In genomic region chr5:39643924-39644826, GRCm38 (mm10) we compare ENCODE assay signal across 7 mouse cellular contexts.
DNase-seq lines count a peak whose midpoint lies in the region; ATAC-seq and TF ChIP-seq lines count a peak whose summit lies in the region.

No protein-coding gene starts in this region.

- peaks cover 22% of the 10 kb centered on the region for H3K4me1 ChIP-seq in forebrain, embryonic 10.5 days
- peaks cover 3 to 7% of the 10 kb centered on the region in 2 experiments; a peak in 2 of 4 replicates for H3K4me1 ChIP-seq in heart, embryonic 14.5 days (ENCODE audit: control insufficient read depth in 2 of 2, insufficient read depth in 2 of 2, low read length in 2 of 2)
- no peaks in the 10 kb centered on the region for H3K4me1 ChIP-seq in liver, embryonic 12.5 days

- no peaks in the 10 kb centered on the region for H3K9me3 ChIP-seq in forebrain, embryonic 10.5 days
- no peaks in the 10 kb centered on the region for H3K9me3 ChIP-seq in heart, embryonic 14.5 days (ENCODE audit: control insufficient read depth, low read length)
- no peaks in the 10 kb centered on the region for H3K9me3 ChIP-seq in liver, embryonic 12.5 days (replicated peaks)

- H3K36me3 ChIP-seq in forebrain, embryonic 10.5 days (replicated peaks): no peaks in the 10 kb centered on the region
- no peaks in the 10 kb centered on the region for H3K36me3 ChIP-seq in heart, embryonic 14.5 days (ENCODE audit: control insufficient read depth, insufficient read depth, low read length)
- H3K36me3 ChIP-seq in liver, embryonic 12.5 days: no peaks in the 10 kb centered on the region
- no peaks in the 10 kb centered on the region for H3K36me3 ChIP-seq in myocyte (ENCODE audit: control insufficient read depth, insufficient read depth)

- peak; percentile 94 for ATAC-seq in heart, embryonic 14.5 days (ENCODE audit: insufficient number of reproducible peaks, insufficient read depth, low FRiP score, low read depth)
- peak; percentile 85 for ATAC-seq in liver, embryonic 12.5 days

- DNase-seq in brain, embryonic 18.5 days (ENCODE audit: low read depth, low spot score): peak; percentile 83
- DNase-seq in forebrain, embryonic 10.5 days (ENCODE audit: extremely low spot score, low spot score): peak; percentile 86
- peak; percentile 92 to 94 for DNase-seq in kidney, postnatal 25 days
- peak; percentile 61 to 80 for DNase-seq in spleen, postnatal 4 days (ENCODE audit: low spot score in 2 of 2)

- peak overlapping the region; percentile 99 for H3K4me2 ChIP-seq in heart, embryonic 14.5 days (ENCODE audit: low read length)
- peak overlapping the region; percentile 72 for H3K4me2 ChIP-seq in liver, embryonic 12.5 days
- peak overlapping the region; percentile 76 for H3K4me2 ChIP-seq in myocyte (ENCODE audit: low read depth)

- H3ac ChIP-seq in myocyte (ENCODE audit: control insufficient read depth, insufficient read length): no peak overlapping the region

- H3K27ac ChIP-seq in forebrain, embryonic 10.5 days: peak overlapping the region; percentile 81
- H3K27ac ChIP-seq in heart, embryonic 14.5 days (replicated peaks in 1 of 2; ENCODE audit: control insufficient read depth in 1 of 2, insufficient read depth in 1 of 2, low read depth in 2 of 2, low read length in 2 of 2): no peak overlapping the region
- H3K27ac ChIP-seq in liver, embryonic 12.5 days: no peak overlapping the region

- no peaks in the 10 kb centered on the region for H3K79me2 ChIP-seq in myocyte (ENCODE audit: control insufficient read depth, insufficient read depth)

- peaks cover 57% of the 10 kb centered on the region for H3K27me3 ChIP-seq in forebrain, embryonic 10.5 days (ENCODE audit: poor library complexity, severe bottlenecking)
- H3K27me3 ChIP-seq in heart, embryonic 14.5 days (ENCODE audit: control insufficient read depth, insufficient read depth, low read length): peaks cover 9% of the 10 kb centered on the region; the same call in 1 of the 2 replicates
- peaks cover 50% of the 10 kb centered on the region for H3K27me3 ChIP-seq in liver, embryonic 12.5 days (replicated peaks)
- peaks cover 15% of the 10 kb centered on the region for H3K27me3 ChIP-seq in myocyte (ENCODE audit: control insufficient read depth, insufficient read depth, insufficient read length)

- under 1% methylated on average over 56 of the region's 56 CpGs for WGBS in forebrain, embryonic 10.5 days
- 1% methylated on average over 55 of the region's 56 CpGs for WGBS in heart, embryonic 14.5 days
- WGBS in liver, embryonic 12.5 days (ENCODE audit: insufficient replicate concordance): 2% methylated on average over 56 of the region's 56 CpGs

- H3K9ac ChIP-seq in heart, embryonic 14.5 days (ENCODE audit: low read length): peak overlapping the region; percentile 74
- H3K9ac ChIP-seq in liver, embryonic 12.5 days: no peak overlapping the region

- peak; percentile 51 for TF ChIP-seq POLR2A in myocyte (IDR thresholded peaks at IDR 0.05; ENCODE audit: insufficient read length, low read depth)

- peak overlapping the region; percentile 72 for H3K4me3 ChIP-seq in forebrain, embryonic 10.5 days
- peak overlapping the region; percentile 65 to 78 for H3K4me3 ChIP-seq in heart, embryonic 14.5 days (ENCODE audit: control insufficient read depth in 1 of 2, insufficient read depth in 1 of 2, low read depth in 1 of 2, low read length in 2 of 2)
- peak overlapping the region; percentile 48 for H3K4me3 ChIP-seq in liver, embryonic 12.5 days
- H3K4me3 ChIP-seq in myocyte: peak overlapping the region; percentile 11

TF ChIP-seq in myocyte, 11 proteins besides CTCF, POLR2A, EP300 and RAD21:
- no peak for TF ChIP-seq POLR2AphosphoS2 (IDR thresholded peaks at IDR 0.05; ENCODE audit: insufficient read length, low read depth)
- no peak for TF ChIP-seq CEBPB (IDR thresholded peaks at IDR 0.05; ENCODE audit: insufficient read depth, poor library complexity, severe bottlenecking)
- no peak for TF ChIP-seq SRF (IDR thresholded peaks at IDR 0.05; ENCODE audit: control insufficient read depth, insufficient read length, low read depth)
- TF ChIP-seq USF1 (IDR thresholded peaks at IDR 0.05; ENCODE audit: low read depth): no peak
- no peak for TF ChIP-seq MYOG (IDR thresholded peaks at IDR 0.05; ENCODE audit: control insufficient read depth in 1 of 3, insufficient read depth in 1 of 3, insufficient read length in 2 of 3, low read depth in 2 of 3)
- no peak for TF ChIP-seq MYOD1 (IDR thresholded peaks at IDR 0.05; ENCODE audit: control insufficient read depth in 1 of 3, insufficient read length in 2 of 3, low read depth in 2 of 3)
- TF ChIP-seq E2F4 (IDR thresholded peaks at IDR 0.05; ENCODE audit: insufficient read depth): no peak
- TF ChIP-seq TCF3 (IDR thresholded peaks at IDR 0.05; ENCODE audit: insufficient read length, low read depth): no peak
- no peak for TF ChIP-seq REST (IDR thresholded peaks at IDR 0.05; ENCODE audit: insufficient read depth, insufficient read length)
- no peak for TF ChIP-seq MAX (IDR thresholded peaks at IDR 0.05; ENCODE audit: low read depth)
- no peak for TF ChIP-seq TCF12 (IDR thresholded peaks at IDR 0.05; ENCODE audit: insufficient read depth, poor library complexity, severe bottlenecking)

Comparison
In these comparisons a context has a peak if more than half of its experiments do, and no peak if none do; other contexts are left out.
1. H3K4me3 ChIP-seq: peak in every context shown above with its lines; median percentile 72 in forebrain, embryonic 10.5 days; 72 in heart, embryonic 14.5 days; 48 in liver, embryonic 12.5 days; 11 in myocyte.